Mouse (Mus musculus) MEL (cell line): Measurements from ENCODE around the gene Sept3. TPM values are rescaled to one million over a fixed set of nuclear protein-coding genes. Genes with fewer than 3 reads are reported as not detected.
"Not testable (repeated sequence)": the region's sequence is repeated elsewhere in the genome, so short reads cannot be mapped to it uniquely, and the experiment has no call there.

Experiments used
- DNase-seq: peaks from one replicate; pipeline ENCODE4 v3.0.0; 2011; ENCODE audit warnings: low read depth, low spot score
- H3K27ac ChIP-seq: 2 replicates; pipeline ENCODE4 v1.5.1; 2012; ENCODE audit warnings: low read depth, mild to moderate bottlenecking, control low read depth, low read length, moderate library complexity; ENCODE audit not compliant: control insufficient read depth
- H3K27me3 ChIP-seq, 2 experiments: fragments of 150-350 bp in 1 of 2; sonication (generic) in 1 of 2; 2 replicates each; pipeline ENCODE4 v1.6.1; 2012; ENCODE audit warnings: low read length in 2 of 2, mild to moderate bottlenecking in 2 of 2, improper control_type of control experiment in 1 of 2, moderate library complexity in 1 of 2; ENCODE audit not compliant: insufficient read depth in 2 of 2, control insufficient read depth in 1 of 2
- H3K36me3 ChIP-seq, 2 experiments: 2 replicates each; pipeline ENCODE4 v1.6.1; 2012 to 2014; ENCODE audit warnings: low read length in 2 of 2, improper control_type of control experiment in 1 of 2, inconsistent platforms in 1 of 2, mild to moderate bottlenecking in 1 of 2; ENCODE audit not compliant: insufficient read depth in 2 of 2, control insufficient read depth in 1 of 2
- H3K4me1 ChIP-seq, 2 experiments: fragments of 150-350 bp in 1 of 2; sonication (generic) in 1 of 2; 2 replicates each; pipeline ENCODE4 v1.6.1; 2012; ENCODE audit warnings: low read length in 2 of 2, improper control_type of control experiment in 1 of 2, mild to moderate bottlenecking in 1 of 2; ENCODE audit not compliant: insufficient read depth in 2 of 2, control insufficient read depth in 1 of 2
- H3K4me3 ChIP-seq, 2 experiments: fragments of 150-350 bp in 1 of 2; sonication (generic) in 1 of 2; 2 replicates each; pipeline ENCODE4 v1.5.1; 2012; ENCODE audit warnings: low read depth in 2 of 2, low read length in 2 of 2, mild to moderate bottlenecking in 2 of 2, moderate library complexity in 2 of 2, control low read depth in 1 of 2, improper control_type of control experiment in 1 of 2; ENCODE audit not compliant: control insufficient read depth in 1 of 2, insufficient read depth in 1 of 2
- H3K79me2 ChIP-seq: 2 replicates; pipeline ENCODE4 v1.6.1; 2012; ENCODE audit warnings: mild to moderate bottlenecking, low read length, moderate library complexity; ENCODE audit not compliant: control insufficient read depth, poor library complexity, insufficient read depth
- H3K9ac ChIP-seq: 2 replicates; pipeline ENCODE4 v1.6.1; 2012; ENCODE audit warnings: low read depth, mild to moderate bottlenecking, control low read depth, low read length, moderate library complexity; ENCODE audit not compliant: control insufficient read depth, poor library complexity, severe bottlenecking
- H3K9me3 ChIP-seq: fragments of 150-350 bp; sonication (generic); replicated peaks from 2 replicates; pipeline ENCODE4 v1.6.1; 2012; ENCODE audit warnings: mild to moderate bottlenecking, low read length, improper control_type of control experiment, moderate library complexity; ENCODE audit not compliant: insufficient read depth
- CTCF ChIP-seq, 3 experiments: IDR thresholded peaks in 2 of 3; conservative IDR thresholded peaks in 1 of 3; 2 replicates each; pipeline ENCODE4 v1.5.1; 2011 to 2012; ENCODE audit warnings: low read length in 3 of 3, low read depth in 2 of 3, mild to moderate bottlenecking in 2 of 3, improper control_type of control experiment in 1 of 3, inconsistent platforms in 1 of 3, mixed read lengths in 1 of 3, moderate library complexity in 1 of 3; ENCODE audit not compliant: control insufficient read depth in 1 of 3, insufficient read depth in 1 of 3, poor library complexity in 1 of 3, severe bottlenecking in 1 of 3
- E2F4 ChIP-seq: IDR thresholded peaks from 2 replicates; pipeline ENCODE4 v1.6.1; 2011; ENCODE audit warnings: low read depth, low read length, improper control_type of control experiment, borderline replicate concordance
- ETS1 ChIP-seq: IDR thresholded peaks from 2 replicates; pipeline ENCODE4 v1.6.1; 2012; ENCODE audit warnings: low read depth, mild to moderate bottlenecking, inconsistent platforms, low read length, improper control_type of control experiment, moderate library complexity
- HCFC1 ChIP-seq: IDR thresholded peaks from 2 replicates; pipeline ENCODE4 v1.6.1; 2012; ENCODE audit warnings: low read depth, mild to moderate bottlenecking, inconsistent platforms, low read length, improper control_type of control experiment, moderate library complexity
- MAX ChIP-seq: IDR thresholded peaks from 2 replicates; pipeline ENCODE4 v1.6.1; 2011; ENCODE audit warnings: low read length, improper control_type of control experiment
- MAZ ChIP-seq: IDR thresholded peaks from 2 replicates; pipeline ENCODE4 v1.6.1; 2012; ENCODE audit warnings: low read depth, mild to moderate bottlenecking, inconsistent platforms, low read length, improper control_type of control experiment
- MEF2A ChIP-seq: IDR thresholded peaks from 2 replicates; pipeline ENCODE4 v1.6.1; 2014; ENCODE audit warnings: low read depth, mild to moderate bottlenecking, inconsistent platforms, low read length, improper control_type of control experiment; ENCODE audit not compliant: poor library complexity, insufficient replicate concordance, severe bottlenecking; ENCODE audit errors: extremely low read depth
- MYB ChIP-seq: IDR thresholded peaks from 2 replicates; pipeline ENCODE4 v1.6.1; 2011; ENCODE audit warnings: mild to moderate bottlenecking, low read depth, low read length, improper control_type of control experiment
- NELFE ChIP-seq: IDR thresholded peaks from 2 replicates; pipeline ENCODE4 v1.6.1; 2011; ENCODE audit warnings: low read depth, low read length, improper control_type of control experiment
- NRF1 ChIP-seq: IDR thresholded peaks from 2 replicates; pipeline ENCODE4 v1.6.1; 2014; ENCODE audit warnings: low read depth, mild to moderate bottlenecking, inconsistent platforms, low read length, improper control_type of control experiment, moderate library complexity; ENCODE audit not compliant: poor library complexity, insufficient read depth, severe bottlenecking
- POLR2A ChIP-seq, 2 experiments: IDR thresholded peaks; 2 replicates each; pipeline ENCODE4 v1.6.1; 2011 to 2012; ENCODE audit warnings: low read length in 2 of 2, mild to moderate bottlenecking in 2 of 2, control low read depth in 1 of 2, improper control_type of control experiment in 1 of 2, low read depth in 1 of 2, moderate library complexity in 1 of 2; ENCODE audit not compliant: control insufficient read depth in 1 of 2, insufficient read depth in 1 of 2, poor library complexity in 1 of 2
- SIN3A ChIP-seq: IDR thresholded peaks from 2 replicates; pipeline ENCODE4 v1.6.1; 2012; ENCODE audit warnings: low read length, improper control_type of control experiment, inconsistent platforms
- TBP ChIP-seq: IDR thresholded peaks from 2 replicates; pipeline ENCODE4 v1.8.0; 2011; ENCODE audit warnings: low read depth, low read length, improper control_type of control experiment
- TCF12 ChIP-seq: IDR thresholded peaks from 2 replicates; pipeline ENCODE4 v1.6.1; 2014; ENCODE audit warnings: low read depth, mild to moderate bottlenecking, inconsistent platforms, low read length, improper control_type of control experiment, moderate library complexity
- ZMIZ1 ChIP-seq: IDR thresholded peaks from 2 replicates; pipeline ENCODE4 v1.6.1; 2012; ENCODE audit warnings: low read depth, mild to moderate bottlenecking, inconsistent platforms, low read length, improper control_type of control experiment, moderate library complexity
- ZNF384 ChIP-seq: IDR thresholded peaks from 2 replicates; pipeline ENCODE4 v1.6.1; 2012; ENCODE audit warnings: low read depth, mild to moderate bottlenecking, inconsistent platforms, low read length, improper control_type of control experiment
- polyA plus RNA-seq, 2 experiments: library from polyadenylated mRNA; stranded (reverse) in 1 of 2; unstranded in 1 of 2; fragments of >175 nt in 1 of 2; fragments of >200 nt in 1 of 2; gene quantifications; 2 replicates each; pipeline versions ENCODE4 v1.2.1 to v1.2.4; 2012; ENCODE audit warnings: low replicate concordance in 2 of 2, low read depth in 1 of 2; ENCODE audit not compliant: insufficient read length in 2 of 2, insufficient read depth in 1 of 2, missing spikeins in 1 of 2
- total RNA-seq: library from RNA; depleted of rRNA; stranded (reverse); fragments of 300-350 nt; gene quantifications from 2 replicates; pipeline ENCODE4 v1.2.3, GENCODE M21; 2012

Gene Sept3
- total and polyA plus RNA-seq, 3 experiments = not detected

DNA sequence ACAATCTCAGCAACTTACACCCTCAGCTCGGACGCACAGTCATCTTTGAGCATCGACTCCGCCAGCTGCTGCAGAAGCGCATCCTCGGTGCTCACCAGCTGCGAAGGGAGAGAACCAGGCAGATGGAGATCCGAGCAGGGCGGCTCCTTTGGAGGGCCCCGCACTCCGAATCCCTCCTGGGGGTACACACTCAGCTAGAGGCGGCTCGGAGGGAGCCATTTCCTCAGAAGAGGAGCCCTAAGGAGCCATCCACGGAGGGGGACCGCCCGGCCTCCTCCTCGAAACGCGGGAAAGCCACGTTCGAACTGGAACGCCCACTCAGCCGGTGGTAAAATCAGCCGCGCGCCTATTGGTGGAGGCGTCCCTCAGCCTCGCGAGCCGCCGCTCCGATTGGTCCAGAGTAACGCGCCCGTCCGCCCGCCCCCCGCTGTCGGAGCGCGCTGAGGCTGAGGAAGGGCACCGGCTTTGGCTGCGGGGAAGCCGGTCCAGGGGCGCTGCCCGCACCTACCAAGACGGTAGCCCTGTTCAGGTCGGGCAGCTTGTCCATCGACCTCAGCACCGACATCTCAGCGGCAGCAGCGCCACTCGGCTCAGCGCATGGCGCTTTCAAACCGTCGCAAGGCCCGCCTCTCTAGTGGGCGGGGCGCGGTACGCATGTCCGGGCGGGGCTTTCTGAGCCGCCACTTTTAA, 30.4 kb upstream of the Sept3 start, which contains the start of gene Cenpm:
TSS of gene Cenpm (minus strand) at position 634 of the 690 bp plus-strand sequence.
- Histone ChIP-seq H3K27ac (peak within 1 kb of the TSS; percentile 92), H3K36me3 (peaks cover 0 to 4% of the 10 kb centered on the region in 2 experiments; a peak in 2 of 4 replicates), H3K9ac (peak within 1 kb of the TSS; percentile 86), H3K9me3 (no peaks in the 10 kb centered on the region), H3K79me2 (peaks cover 1% of the 10 kb centered on the region; the same call in 1 of the 2 replicates), H3K4me1 (peaks cover 0 to 6% of the 10 kb centered on the region in 2 experiments; a peak in 2 of 4 replicates), H3K4me3 (peak within 1 kb of the TSS; percentile 78 to 81), H3K27me3 (peaks cover 2 to 3% of the 10 kb centered on the region in 2 experiments; a peak in 3 of 4 replicates)
- TF ChIP-seq POLR2A (IDR thresholded peaks at IDR 0.05; ENCODE audit: control insufficient read depth in 1 of 2, insufficient read depth in 1 of 2, low read depth in 1 of 2, low read length in 2 of 2, poor library complexity in 1 of 2) (peak; percentile 54 to 66; a peak in 3 of 4 replicates), ZMIZ1 (0 out of 2 replicates have a peak, but pooled peaks have one; percentile 26), SIN3A (peak; percentile 20), MAX (peak; percentile 56), CTCF (IDR thresholded peaks at IDR 0.05 in 2 of 3, conservative IDR thresholded peaks at IDR 0.05 in 1 of 3; ENCODE audit: control insufficient read depth in 1 of 3, insufficient read depth in 1 of 3, low read depth in 2 of 3, low read length in 3 of 3, poor library complexity in 1 of 3, severe bottlenecking in 1 of 3) (no peak), ETS1 (no peak; the same call in 1 of the 2 replicates), MYB (no peak), MEF2A (no peak), TCF12 (no peak), NRF1 (peak; percentile 66), NELFE (peak; percentile 65), E2F4 (0 out of 2 replicates have a peak, but pooled peaks have one; percentile 30), ZNF384 (no peak)
- peak; percentile 95 for DNase-seq

GRCm38 (mm10) chr15:82244805-82245161, 29.9 kb upstream of the Sept3 start:
- not testable (repeated sequence) for H3K27ac ChIP-seq

More at GRCm38 (mm10) chr15:82244805-82245161, 29.9 kb upstream of the Sept3 start:
- peak overlapping the region; percentile 85 for H3K9ac ChIP-seq
- TF ChIP-seq HCFC1 (0 out of 2 replicates have a peak, but pooled peaks have one; percentile 27), MAZ (0 out of 2 replicates have a peak, but pooled peaks have one; percentile 28), TBP (0 out of 2 replicates have a peak, but pooled peaks have one; percentile 12)
- H3K27me3 ChIP-seq, H3K36me3 ChIP-seq, DNase-seq, H3K9me3 ChIP-seq, H3K4me1 ChIP-seq, H3K79me2 ChIP-seq: not testable (repeated sequence)
- H3K4me3 ChIP-seq = peak overlapping the region; percentile 78 to 81
